Mouse (Mus musculus): ENCODE data around the gene Rwdd2b. TPM values are rescaled to one million over a fixed set of nuclear protein-coding genes. Genes with fewer than 3 reads are reported as not detected.

The Rwdd2b gene
- total RNA-seq, 1 experiment, result 4.6 TPM

DNA sequence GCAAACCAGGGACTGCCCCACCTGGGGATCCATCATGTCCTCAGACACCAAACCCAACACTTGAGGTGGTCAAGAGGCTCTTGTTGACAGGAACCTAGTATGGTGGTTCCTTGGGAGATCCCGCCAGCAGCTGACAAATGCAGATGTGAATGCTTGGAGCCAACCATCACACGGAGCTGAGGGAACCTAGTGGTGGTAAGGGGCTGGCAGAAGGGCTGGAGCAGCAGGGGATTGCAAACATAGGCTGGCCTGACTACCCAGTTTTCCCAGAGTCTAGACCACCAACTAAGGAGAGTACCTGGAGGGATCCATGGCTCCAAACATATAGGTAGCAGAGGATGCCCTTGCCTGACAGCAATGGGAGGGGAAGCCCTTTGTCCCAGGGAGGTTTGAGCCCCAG lies 12.9 kb upstream of the Rwdd2b start:
- no peak for DNase-seq (ENCODE audit: low read depth, low spot score)
- H3K4me1 ChIP-seq (ENCODE audit: control insufficient read depth in 2 of 2, insufficient read depth in 2 of 2, low read length in 2 of 2, poor library complexity in 1 of 2), result peaks cover 3 to 7% of the 10 kb centered on the region in 2 experiments; a peak in 2 of 4 replicates

DNA sequence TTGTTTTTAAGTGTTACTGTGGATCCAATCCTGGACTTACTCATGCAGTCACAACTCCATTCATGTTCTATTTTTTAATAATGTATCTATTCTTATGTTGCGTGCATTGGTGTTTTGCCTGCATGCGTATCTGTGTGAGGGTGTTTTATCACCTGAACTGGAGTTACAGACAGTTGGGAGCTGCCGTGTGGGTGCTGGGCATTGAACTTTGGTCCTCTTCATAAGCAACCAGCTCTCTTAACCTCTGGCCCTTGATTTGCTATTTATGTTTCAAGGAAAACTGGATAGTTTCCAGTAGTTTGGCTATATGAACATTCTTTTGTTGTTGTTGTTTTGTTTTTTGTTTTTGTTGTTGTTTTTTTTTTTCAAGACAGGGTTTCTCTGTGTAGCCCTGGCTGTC lies 5.2 kb upstream of the Rwdd2b start:
- DNase-seq (ENCODE audit: low read depth, low spot score), result no peak
- in situ Hi-C loops (cut with MboI; ENCODE audit: low sequenced_read_pairs in 2 of 2, unreplicated experiment in 2 of 2), result no loop called here
- Histone ChIP-seq H3K36me3 (ENCODE audit: control insufficient read depth, insufficient read depth, low read length, poor library complexity, severe bottlenecking) (no peaks in the 10 kb centered on the region), H3K9me3 (ENCODE audit: control insufficient read depth, insufficient read depth, low read depth, low read length) (no peaks in the 10 kb centered on the region), H3K4me1 (ENCODE audit: control insufficient read depth in 2 of 2, insufficient read depth in 2 of 2, low read length in 2 of 2, poor library complexity in 1 of 2) (peaks cover 0 to 6% of the 10 kb centered on the region in 2 experiments; a peak in 1 of 4 replicates), H3K9ac (ENCODE audit: insufficient read depth, low read depth, low read length, poor library complexity, severe bottlenecking) (no peak overlapping the region), H3K4me3 (ENCODE audit: insufficient read depth in 1 of 2, low read depth in 1 of 2, low read length in 2 of 2, poor library complexity in 1 of 2, severe bottlenecking in 1 of 2) (no peak overlapping the region), H3K27ac (ENCODE audit: insufficient read depth, low read depth, low read length, poor library complexity, severe bottlenecking) (no peak overlapping the region)
- TF ChIP-seq ZNF384 (IDR thresholded peaks at IDR 0.05; ENCODE audit: low read depth, low read length) (no peak), CHD2 (IDR thresholded peaks at IDR 0.05; ENCODE audit: low read depth, low read length) (no peak), HCFC1 (IDR thresholded peaks at IDR 0.05; ENCODE audit: borderline replicate concordance, insufficient read depth, low read length) (no peak), ZC3H11A (IDR thresholded peaks at IDR 0.05; ENCODE audit: borderline replicate concordance, low read depth, low read length) (no peak)

More for the DNA sequence above, 12.9 kb upstream of the Rwdd2b start:
- Histone ChIP-seq H3K9ac (ENCODE audit: insufficient read depth, low read depth, low read length, poor library complexity, severe bottlenecking) (no peak overlapping the region), H3K27ac (ENCODE audit: insufficient read depth, low read depth, low read length, poor library complexity, severe bottlenecking) (no peak overlapping the region), H3K4me3 (ENCODE audit: insufficient read depth in 1 of 2, low read depth in 1 of 2, low read length in 2 of 2, poor library complexity in 1 of 2, severe bottlenecking in 1 of 2) (no peak overlapping the region), H3K36me3 (ENCODE audit: control insufficient read depth, insufficient read depth, low read length, poor library complexity, severe bottlenecking) (no peaks in the 10 kb centered on the region), H3K9me3 (ENCODE audit: control insufficient read depth, insufficient read depth, low read depth, low read length) (no peaks in the 10 kb centered on the region)
- no peak for TF ChIP-seq ZNF384 (IDR thresholded peaks at IDR 0.05; ENCODE audit: low read depth, low read length)
- TF ChIP-seq ZC3H11A (IDR thresholded peaks at IDR 0.05; ENCODE audit: borderline replicate concordance, low read depth, low read length), result no peak
- TF ChIP-seq HCFC1 (IDR thresholded peaks at IDR 0.05; ENCODE audit: borderline replicate concordance, insufficient read depth, low read length), result no peak
- no peak for TF ChIP-seq MAFK (IDR thresholded peaks at IDR 0.05; ENCODE audit: insufficient read depth, low read depth, low read length)
- no peak for TF ChIP-seq CHD2 (IDR thresholded peaks at IDR 0.05; ENCODE audit: low read depth, low read length)
- in situ Hi-C loops (cut with MboI; ENCODE audit: low sequenced_read_pairs in 2 of 2, unreplicated experiment in 2 of 2), result no loop called here

DNA sequence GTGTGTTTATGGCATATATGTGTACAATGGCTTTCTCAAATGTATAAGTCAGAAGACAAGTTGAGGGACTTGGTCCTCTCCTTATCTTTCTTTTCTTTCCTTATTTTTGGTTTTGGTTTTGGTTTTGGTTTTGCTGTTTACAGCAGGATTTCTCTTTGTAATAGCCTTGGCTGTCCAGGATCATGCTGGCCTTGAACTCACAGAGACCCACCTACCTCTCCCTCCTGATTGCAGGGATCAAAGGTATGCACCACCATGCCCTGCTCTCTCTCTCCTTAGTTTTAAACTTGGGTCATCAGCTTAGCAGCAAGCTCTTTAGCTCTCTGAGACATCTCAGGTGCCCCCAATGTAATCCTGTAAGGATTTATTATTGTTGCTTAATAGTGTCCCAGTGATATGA lies 4.7 kb upstream of the Rwdd2b start:
- H3K4me1 ChIP-seq (ENCODE audit: control insufficient read depth in 2 of 2, insufficient read depth in 2 of 2, low read length in 2 of 2, poor library complexity in 1 of 2), result peaks cover 0 to 6% of the 10 kb centered on the region in 2 experiments; a peak in 1 of 4 replicates
- H3K36me3 ChIP-seq (ENCODE audit: control insufficient read depth, insufficient read depth, low read length, poor library complexity, severe bottlenecking), result no peaks in the 10 kb centered on the region
- H3K27ac ChIP-seq (ENCODE audit: insufficient read depth, low read depth, low read length, poor library complexity, severe bottlenecking), result no peak overlapping the region
- in situ Hi-C loops (cut with MboI; ENCODE audit: low sequenced_read_pairs in 2 of 2, unreplicated experiment in 2 of 2), result no loop called here
- no peak overlapping the region for H3K9ac ChIP-seq (ENCODE audit: insufficient read depth, low read depth, low read length, poor library complexity, severe bottlenecking)
- H3K9me3 ChIP-seq (ENCODE audit: control insufficient read depth, insufficient read depth, low read depth, low read length), result no peaks in the 10 kb centered on the region
- no peak overlapping the region for H3K4me3 ChIP-seq (ENCODE audit: insufficient read depth in 1 of 2, low read depth in 1 of 2, low read length in 2 of 2, poor library complexity in 1 of 2, severe bottlenecking in 1 of 2)
- DNase-seq (ENCODE audit: low read depth, low spot score), result no peak
- TF ChIP-seq ZC3H11A (IDR thresholded peaks at IDR 0.05; ENCODE audit: borderline replicate concordance, low read depth, low read length), result no peak
- TF ChIP-seq MAFK (IDR thresholded peaks at IDR 0.05; ENCODE audit: insufficient read depth, low read depth, low read length), result no peak
- no peak for TF ChIP-seq ZNF384 (IDR thresholded peaks at IDR 0.05; ENCODE audit: low read depth, low read length)
- TF ChIP-seq CHD2 (IDR thresholded peaks at IDR 0.05; ENCODE audit: low read depth, low read length), result no peak
- no peak for TF ChIP-seq HCFC1 (IDR thresholded peaks at IDR 0.05; ENCODE audit: borderline replicate concordance, insufficient read depth, low read length)

DNA sequence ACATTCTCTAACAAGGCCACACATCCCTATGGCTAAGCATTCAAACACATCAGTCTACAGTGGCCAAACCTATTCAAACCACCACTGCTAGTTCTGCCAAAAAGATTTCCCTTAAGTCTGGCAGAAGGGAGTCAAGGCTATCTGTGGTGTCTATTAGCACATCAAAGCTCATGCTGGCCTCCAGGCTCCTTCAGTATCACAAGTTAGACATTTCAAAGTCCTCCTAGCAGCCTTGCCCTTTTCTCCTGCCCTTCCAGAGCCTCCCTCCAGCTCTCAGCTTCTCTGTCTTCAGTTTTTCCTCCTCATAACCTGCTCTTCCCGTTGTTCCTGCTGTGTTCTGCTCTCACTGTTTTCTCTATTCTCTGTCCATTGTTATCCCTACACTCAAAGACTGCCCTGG lies 3.7 kb upstream of the Rwdd2b start:
- in situ Hi-C loops (cut with MboI; ENCODE audit: low sequenced_read_pairs in 2 of 2, unreplicated experiment in 2 of 2), result no loop called here
- TF ChIP-seq ZC3H11A (IDR thresholded peaks at IDR 0.05; ENCODE audit: borderline replicate concordance, low read depth, low read length) (no peak), HCFC1 (IDR thresholded peaks at IDR 0.05; ENCODE audit: borderline replicate concordance, insufficient read depth, low read length) (no peak), CHD2 (IDR thresholded peaks at IDR 0.05; ENCODE audit: low read depth, low read length) (no peak), ZNF384 (IDR thresholded peaks at IDR 0.05; ENCODE audit: low read depth, low read length) (no peak), MAFK (IDR thresholded peaks at IDR 0.05; ENCODE audit: insufficient read depth, low read depth, low read length) (no peak)
- no peaks in the 10 kb centered on the region for H3K36me3 ChIP-seq (ENCODE audit: control insufficient read depth, insufficient read depth, low read length, poor library complexity, severe bottlenecking)

DNA sequence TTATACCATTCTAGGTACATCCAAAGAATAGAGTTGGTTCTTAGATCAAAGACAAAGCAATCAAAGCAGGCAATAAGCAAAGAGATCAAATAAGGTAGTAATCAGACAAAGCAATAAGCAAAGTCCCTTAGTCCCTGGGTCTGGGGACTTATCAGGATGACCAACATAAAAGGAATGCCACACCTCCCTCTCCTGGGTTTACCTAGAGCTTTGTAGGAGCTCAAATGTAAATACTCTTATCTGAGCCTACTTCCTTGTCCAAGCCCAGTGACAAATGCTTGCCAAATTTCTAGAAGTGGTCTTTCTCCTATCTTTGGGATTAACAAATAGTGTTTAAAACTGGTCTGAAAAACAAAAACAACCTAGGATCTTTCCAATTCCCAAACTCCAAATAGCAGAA lies 2.9 kb upstream of the Rwdd2b start:
- in situ Hi-C loops (cut with MboI; ENCODE audit: low sequenced_read_pairs in 2 of 2, unreplicated experiment in 2 of 2), result no loop called here
- Histone ChIP-seq H3K9ac (ENCODE audit: insufficient read depth, low read depth, low read length, poor library complexity, severe bottlenecking) (no peak overlapping the region), H3K4me1 (ENCODE audit: control insufficient read depth in 2 of 2, insufficient read depth in 2 of 2, low read length in 2 of 2, poor library complexity in 1 of 2) (peaks cover 0 to 8% of the 10 kb centered on the region in 2 experiments; a peak in 1 of 4 replicates), H3K27ac (ENCODE audit: insufficient read depth, low read depth, low read length, poor library complexity, severe bottlenecking) (no peak overlapping the region), H3K9me3 (ENCODE audit: control insufficient read depth, insufficient read depth, low read depth, low read length) (no peaks in the 10 kb centered on the region), H3K36me3 (ENCODE audit: control insufficient read depth, insufficient read depth, low read length, poor library complexity, severe bottlenecking) (no peaks in the 10 kb centered on the region), H3K4me3 (ENCODE audit: insufficient read depth in 1 of 2, low read depth in 1 of 2, low read length in 2 of 2, poor library complexity in 1 of 2, severe bottlenecking in 1 of 2) (no peak overlapping the region)
- TF ChIP-seq ZC3H11A (IDR thresholded peaks at IDR 0.05; ENCODE audit: borderline replicate concordance, low read depth, low read length), result no peak
- TF ChIP-seq ZNF384 (IDR thresholded peaks at IDR 0.05; ENCODE audit: low read depth, low read length), result no peak
- no peak for TF ChIP-seq MAFK (IDR thresholded peaks at IDR 0.05; ENCODE audit: insufficient read depth, low read depth, low read length)
- no peak for TF ChIP-seq CHD2 (IDR thresholded peaks at IDR 0.05; ENCODE audit: low read depth, low read length)
- TF ChIP-seq HCFC1 (IDR thresholded peaks at IDR 0.05; ENCODE audit: borderline replicate concordance, insufficient read depth, low read length), result no peak
- DNase-seq (ENCODE audit: low read depth, low spot score), result no peak

More for the DNA sequence above, 3.7 kb upstream of the Rwdd2b start:
- H3K4me3 ChIP-seq (ENCODE audit: insufficient read depth in 1 of 2, low read depth in 1 of 2, low read length in 2 of 2, poor library complexity in 1 of 2, severe bottlenecking in 1 of 2), result no peak overlapping the region
- H3K27ac ChIP-seq (ENCODE audit: insufficient read depth, low read depth, low read length, poor library complexity, severe bottlenecking), result no peak overlapping the region
- no peak overlapping the region for H3K9ac ChIP-seq (ENCODE audit: insufficient read depth, low read depth, low read length, poor library complexity, severe bottlenecking)
- no peak for DNase-seq (ENCODE audit: low read depth, low spot score)
- H3K4me1 ChIP-seq (ENCODE audit: control insufficient read depth in 2 of 2, insufficient read depth in 2 of 2, low read length in 2 of 2, poor library complexity in 1 of 2), result peaks cover 0 to 6% of the 10 kb centered on the region in 2 experiments; a peak in 1 of 4 replicates
- H3K9me3 ChIP-seq (ENCODE audit: control insufficient read depth, insufficient read depth, low read depth, low read length), result no peaks in the 10 kb centered on the region

Measured in ES-E14 (cell line).